Mouse (Mus musculus) layer of hippocampus, postnatal 14 days (tissue): Measurements from ENCODE around the gene Pxmp4. TPM values are rescaled to one million over a fixed set of nuclear protein-coding genes. Genes with fewer than 3 reads are reported as not detected.

Source experiments
- DNase-seq, 2 experiments: peaks; one replicate each; pipeline ENCODE4 v3.0.0; 2021 to 2022; ENCODE audit warnings: low spot score in 2 of 2, mixed read lengths in 1 of 2
- total RNA-seq, 2 experiments: library from RNA; stranded (reverse); gene quantifications; 2 replicates each; pipeline ENCODE4 v1.2.3; 2021

Pxmp4 gene
- total RNA-seq, 2 experiments from 2014 or later = 17.2 to 19.8 TPM

- no peak for DNase-seq
Measured at GRCm38 (mm10) chr2:154574271-154574670, 29.2 kb downstream of the Pxmp4 start.

GRCm38 (mm10) chr2:154572996-154573395 lies 30.5 kb downstream of the Pxmp4 start:
- no peak for DNase-seq

GRCm38 (mm10) chr2:154571976-154572375 lies 31.5 kb downstream of the Pxmp4 start:
- DNase-seq = peak in 1 of 2 experiments; percentile 40

- DNase-seq = no peak
Measured at GRCm38 (mm10) chr2:154571266-154571665, 32.2 kb downstream of the Pxmp4 start.

GRCm38 (mm10) chr2:154570666-154571065 lies 32.8 kb downstream of the Pxmp4 start:
- DNase-seq = no peak

- peak; percentile 90 to 95 for DNase-seq
Measured at GRCm38 (mm10) chr2:154569836-154570286, 33.6 kb downstream of the Pxmp4 start, which contains the start of gene E2f1. Gene E2f1 (minus strand): TSS chr2:154569892.

GRCm38 (mm10) chr2:154569071-154569748 lies 34.3 kb downstream of the Pxmp4 start:
- peak in 1 of 2 experiments; percentile 57 for DNase-seq

- DNase-seq = no peak
Measured at GRCm38 (mm10) chr2:154568329-154569070, 35.0 kb downstream of the Pxmp4 start.

GRCm38 (mm10) chr2:154567766-154568165 lies 35.7 kb downstream of the Pxmp4 start:
- no peak for DNase-seq

- no peak for DNase-seq
Measured at GRCm38 (mm10) chr2:154566641-154567040, 36.9 kb downstream of the Pxmp4 start.

- no peak for DNase-seq
Measured at GRCm38 (mm10) chr2:154565562-154565961, 37.9 kb downstream of the Pxmp4 start.

- DNase-seq = no peak
Measured at GRCm38 (mm10) chr2:154563612-154564170, 39.8 kb downstream of the Pxmp4 start.

- peak; percentile 50 to 60 for DNase-seq
Measured at GRCm38 (mm10) chr2:154558264-154559039, 45.1 kb downstream of the Pxmp4 start, which contains the start of gene Necab3. Gene Necab3 (minus strand): TSS chr2:154558890.

- DNase-seq = no peak
Measured at GRCm38 (mm10) chr2:154557184-154557832, 46.2 kb downstream of the Pxmp4 start.

- no peak for DNase-seq
Measured at GRCm38 (mm10) chr2:154555235-154555634, 48.3 kb downstream of the Pxmp4 start.

GRCm38 (mm10) chr2:154552424-154552907 lies 51.0 kb downstream of the Pxmp4 start:
- peak; percentile 74 to 76 for DNase-seq

GRCm38 (mm10) chr2:154551927-154552326 lies 51.6 kb downstream of the Pxmp4 start:
- DNase-seq = no peak

- DNase-seq = no peak
Measured at GRCm38 (mm10) chr2:154551476-154551875, 52.0 kb downstream of the Pxmp4 start, which contains the start of gene Actl10. Gene Actl10 (plus strand): TSS chr2:154551776.

GRCm38 (mm10) chr2:154550937-154551336 lies 52.6 kb downstream of the Pxmp4 start:
- DNase-seq = no peak

GRCm38 (mm10) chr2:154549886-154550189 lies 53.7 kb downstream of the Pxmp4 start:
- no peak for DNase-seq
